Mouse (Mus musculus) erythroid progenitor cell, adult 5-6 weeks (primary cell): ENCODE measurements around the gene Cyp2w1. TPM values are rescaled to one million over a fixed set of nuclear protein-coding genes. Genes with fewer than 3 reads are reported as not detected.

Experiments
- ATAC-seq: replicated peaks from 2 replicates; pipeline ENCODE4 v1.8.0; 2016; ENCODE audit warnings: moderate number of reproducible peaks, mild to moderate bottlenecking, moderate TSS enrichment, inconsistent platforms; ENCODE audit not compliant: poor library complexity, low FRiP score, severe bottlenecking
- total RNA-seq, 2 experiments: library from RNA; stranded (forward) in 1 of 2; stranded (reverse) in 1 of 2; fragments of 150-400 nt in 1 of 2; fragments of 186-747, 209-891 nt in 1 of 2; gene quantifications; 2 replicates each; pipeline versions ENCODE4 v1.2.3 to v1.2.4; 2015 to 2017; ENCODE audit warnings: low replicate concordance in 2 of 2

Gene Cyp2w1
- total RNA-seq, 2 experiments from 2014 or later = not detected

DNA sequence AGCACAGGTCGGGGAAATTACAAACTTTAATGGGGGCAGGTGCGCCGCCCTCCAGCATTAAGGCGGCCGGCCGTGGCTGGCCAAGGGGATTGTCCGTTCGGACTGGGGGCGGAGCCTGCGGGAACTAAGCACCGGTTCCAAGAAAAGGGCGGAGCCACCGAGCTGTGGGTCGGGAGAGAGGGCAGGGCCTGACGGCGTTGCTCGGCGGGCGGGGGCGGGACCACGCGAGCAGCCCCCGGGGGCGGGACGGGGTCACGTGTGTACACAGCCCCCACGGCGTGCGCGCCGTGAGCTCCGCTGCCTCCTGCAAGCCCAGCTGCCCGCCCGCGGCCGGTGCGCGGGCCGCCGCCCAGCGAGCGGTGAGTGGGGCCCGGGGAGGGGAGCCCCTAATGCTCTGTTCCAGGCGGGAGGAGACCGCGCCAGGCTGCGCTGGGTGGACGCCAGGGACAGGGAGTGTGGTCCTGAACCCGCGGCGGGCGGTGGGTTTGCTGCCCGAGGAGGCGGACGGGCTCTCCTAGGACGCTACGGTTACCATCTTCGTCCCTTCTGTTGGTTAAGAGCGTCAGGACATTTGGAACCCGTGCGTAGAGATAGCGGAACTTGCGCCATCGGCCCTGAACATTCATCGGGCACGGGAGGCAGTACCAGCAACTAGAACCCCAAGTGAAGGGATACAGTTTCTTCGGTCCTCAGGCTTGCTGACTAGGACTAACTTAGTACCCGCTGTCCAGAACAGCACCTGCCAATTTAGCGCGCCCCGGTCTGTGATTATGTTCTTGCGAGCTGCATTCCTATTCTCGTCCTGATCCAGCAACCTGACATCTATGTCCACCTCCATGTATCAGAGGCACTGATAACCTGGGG is 28.2 kb downstream of the Cyp2w1 start:
- peak; percentile 69 for ATAC-seq

DNA sequence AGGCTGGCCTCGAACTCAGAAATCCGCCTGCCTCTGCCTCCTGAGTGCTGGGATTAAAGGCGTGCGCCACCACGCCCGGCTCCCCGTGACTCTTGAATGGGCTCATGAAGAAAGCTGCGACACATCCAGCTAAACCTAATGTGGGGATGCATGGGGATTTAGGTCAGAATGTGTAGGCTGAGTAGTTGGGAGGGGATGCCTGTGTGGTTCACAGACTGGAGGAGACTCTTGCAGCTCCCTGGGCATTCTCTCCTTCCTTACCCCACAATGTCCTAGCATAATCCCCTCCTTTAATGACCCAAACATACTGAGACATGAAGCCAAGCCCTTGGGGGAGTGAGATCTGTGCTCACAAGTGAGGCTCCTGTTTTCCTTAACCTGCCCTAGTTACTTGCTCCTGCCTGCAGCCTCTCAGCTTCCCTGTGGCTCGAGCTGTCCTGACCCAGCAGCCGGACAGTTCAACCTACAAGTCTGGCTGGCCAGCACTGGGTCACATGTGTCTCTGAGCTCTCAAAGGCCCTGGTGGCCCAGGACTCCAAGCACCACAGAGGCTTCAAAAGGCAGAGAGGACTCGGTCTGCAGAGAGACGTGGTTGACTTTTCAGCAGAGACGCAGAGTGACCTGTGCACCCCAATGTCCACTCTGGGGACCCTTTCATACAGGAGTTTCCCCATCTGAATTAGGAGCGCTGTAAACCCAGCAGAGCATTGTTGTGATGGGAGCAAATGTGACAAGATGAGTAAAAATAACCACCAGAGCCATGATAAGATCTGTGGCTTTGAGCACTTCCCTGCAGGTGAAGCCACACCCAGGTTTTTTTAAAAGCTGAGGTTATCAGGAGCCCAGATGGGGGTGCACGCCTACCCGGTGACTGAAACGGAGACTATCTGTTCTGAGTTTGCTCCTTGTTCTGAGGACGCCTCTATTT is 29.4 kb downstream of the Cyp2w1 start:
- ATAC-seq = peak; percentile 51

- peak; percentile 58 for ATAC-seq
Observed at GRCm38 (mm10) chr5:139382760-139383159, 30.3 kb downstream of the Cyp2w1 start.

- no peak for ATAC-seq
Observed at GRCm38 (mm10) chr5:139383234-139383633, 30.8 kb downstream of the Cyp2w1 start.

DNA sequence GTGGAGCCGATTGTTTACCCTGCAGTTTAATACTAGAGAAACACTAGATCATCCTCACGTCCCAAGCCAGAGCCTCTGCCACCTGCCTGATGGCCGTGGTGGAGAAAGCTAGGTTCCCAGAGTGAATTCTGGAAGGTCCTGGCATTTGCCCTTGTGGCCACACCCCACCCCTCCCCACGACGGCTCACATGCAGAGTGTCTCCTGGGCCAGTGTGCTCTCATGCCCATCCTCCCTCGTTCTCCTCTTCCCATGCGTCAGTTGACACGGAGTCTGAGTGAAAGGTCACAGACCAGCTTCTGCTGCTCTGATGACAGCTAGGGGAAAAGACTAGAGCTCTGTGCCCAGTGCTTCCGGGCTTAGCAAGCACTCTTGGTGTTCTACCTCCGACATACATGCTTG is 32.1 kb downstream of the Cyp2w1 start:
- ATAC-seq = no peak

GRCm38 (mm10) chr5:139386047-139386446 is 33.6 kb downstream of the Cyp2w1 start:
- ATAC-seq = no peak

GRCm38 (mm10) chr5:139387329-139388194 is 35.1 kb downstream of the Cyp2w1 start:
- no peak for ATAC-seq

DNA sequence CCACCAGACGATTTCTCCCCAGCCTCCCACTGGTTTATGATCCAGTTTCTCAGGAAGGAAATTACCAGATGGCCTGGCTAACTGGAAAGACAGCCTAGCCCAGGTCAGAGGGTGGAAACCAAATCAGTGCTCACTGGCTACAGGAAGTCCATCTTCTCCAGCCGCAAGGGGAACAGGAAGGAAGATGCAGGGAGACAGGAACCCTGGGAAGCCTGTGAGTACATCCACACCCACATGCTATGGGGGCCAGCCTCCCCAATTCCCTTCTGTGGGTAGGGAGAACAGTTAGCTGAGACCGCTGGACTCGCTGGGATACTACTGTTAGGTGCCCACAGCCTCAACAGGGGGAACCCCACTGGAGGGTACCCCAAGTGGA is 35.8 kb downstream of the Cyp2w1 start:
- no peak for ATAC-seq

DNA sequence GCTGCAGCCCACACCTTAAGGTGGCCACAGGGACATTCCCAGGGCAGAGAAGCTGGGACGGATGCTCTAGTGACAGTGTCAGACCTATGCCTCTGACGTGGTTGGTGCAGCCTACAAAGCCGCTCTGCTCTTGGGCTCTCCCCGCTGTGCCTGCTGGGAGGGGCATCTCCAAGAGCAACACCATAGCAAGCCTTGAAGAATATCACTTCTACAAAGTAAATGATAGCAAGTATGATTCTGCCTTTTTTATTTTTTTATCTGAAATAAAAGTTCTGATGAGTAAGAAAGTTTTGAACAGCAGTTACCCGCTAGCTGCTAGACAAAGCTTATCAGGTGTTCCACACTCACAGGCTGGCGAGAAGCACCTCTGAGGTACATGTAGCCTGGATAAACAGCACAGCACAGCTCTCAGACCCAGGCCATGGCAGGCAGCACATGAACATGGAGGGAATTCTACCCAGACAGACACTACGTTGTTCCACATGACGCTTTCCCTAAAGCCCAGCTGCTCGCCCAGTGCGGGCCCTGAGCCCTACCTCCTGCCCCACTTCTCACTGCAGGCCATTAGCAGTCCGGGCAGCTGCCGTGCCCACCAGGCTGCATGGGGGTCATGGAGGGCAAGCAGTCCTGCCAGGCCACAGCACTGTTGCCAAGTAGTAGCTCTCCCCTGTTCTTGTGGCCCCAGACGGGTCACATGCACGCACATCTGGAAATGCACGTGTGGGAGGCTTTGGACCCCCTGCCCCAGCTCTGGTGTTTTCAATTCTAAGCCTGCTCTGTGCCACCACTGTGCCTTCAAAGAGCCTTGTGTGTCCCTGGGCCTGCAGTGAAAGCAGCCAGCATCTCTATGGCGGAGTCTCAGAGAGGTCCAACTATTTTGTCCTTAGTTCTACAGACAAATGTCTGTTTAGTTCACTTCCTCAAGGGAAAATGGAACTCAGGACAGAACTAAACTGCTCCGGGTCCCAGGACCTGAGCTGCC is 36.6 kb downstream of the Cyp2w1 start:
- peak; percentile 64 for ATAC-seq

DNA sequence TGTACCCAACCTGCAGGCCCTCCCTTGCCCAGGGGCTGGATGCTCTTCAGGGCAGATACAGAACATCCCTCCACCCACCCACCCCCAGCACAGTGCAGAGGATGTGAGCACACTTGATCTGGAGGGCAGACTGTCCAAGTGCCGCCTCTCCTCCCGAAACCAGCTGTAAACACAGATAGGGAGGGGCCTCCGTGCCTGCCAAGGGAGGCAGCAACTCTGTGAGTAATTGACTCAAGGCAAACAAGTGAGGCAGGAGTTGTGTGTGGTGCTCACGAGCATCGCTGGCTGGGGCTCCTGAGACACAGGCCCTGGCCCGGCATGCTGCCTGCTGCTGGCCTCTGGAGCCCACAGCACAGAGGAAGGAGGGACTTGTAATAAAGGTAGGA is 37.3 kb downstream of the Cyp2w1 start:
- peak; percentile 79 for ATAC-seq

GRCm38 (mm10) chr5:139390324-139391119 is 38.1 kb downstream of the Cyp2w1 start:
- peak; percentile 36 for ATAC-seq

GRCm38 (mm10) chr5:139391309-139391990 is 39.0 kb downstream of the Cyp2w1 start:
- no peak for ATAC-seq

- ATAC-seq = no peak
Observed at GRCm38 (mm10) chr5:139392219-139393196, 40.1 kb downstream of the Cyp2w1 start.

- no peak for ATAC-seq
Observed at GRCm38 (mm10) chr5:139393197-139393588, 40.8 kb downstream of the Cyp2w1 start.

GRCm38 (mm10) chr5:139394399-139394798 is 42.0 kb downstream of the Cyp2w1 start:
- no peak for ATAC-seq

DNA sequence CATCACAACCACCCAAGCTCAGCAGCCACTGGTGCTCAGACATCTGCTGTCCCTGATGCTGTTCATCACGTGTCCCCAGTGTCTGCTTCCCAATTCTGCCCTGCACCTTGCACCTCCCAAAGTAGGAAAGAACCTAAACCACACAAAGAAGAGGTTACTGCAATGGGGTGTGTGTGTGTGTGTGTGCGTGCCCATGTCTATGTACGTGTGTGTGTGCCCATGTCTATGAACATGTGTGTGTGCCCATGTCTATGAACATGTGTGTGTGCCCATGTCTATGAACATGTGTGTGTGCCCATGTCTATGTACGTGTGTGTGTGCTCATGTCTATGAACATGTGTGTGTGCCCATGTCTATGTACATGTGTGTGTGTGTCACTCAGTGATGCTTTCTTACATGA is 43.1 kb downstream of the Cyp2w1 start:
- no peak for ATAC-seq
